Mouse (Mus musculus): ENCODE results near the gene Zfp428.

- TF ChIP-seq POLR2A (IDR thresholded peaks at IDR 0.05; ENCODE audit: insufficient read depth, low read depth, low read length) (no peak), CTCF (IDR thresholded peaks at IDR 0.05; ENCODE audit: insufficient read depth, low read depth, low read length) (no peak)
Observed at GRCm38 (mm10) chr7:24469126-24469525, 37.7 kb upstream of the Zfp428 start.

Data from olfactory bulb, adult 2 months (tissue).